Mouse (Mus musculus) hindbrain, embryonic 11.5 days (tissue): ENCODE results near the gene Nhs. TPM values are rescaled to one million over a fixed set of nuclear protein-coding genes. Genes with fewer than 3 reads are reported as not detected.

ENCODE experiments used
- ATAC-seq: fragments of 200-750 bp; cut with Nextera tagmentation; 2 replicates; pipeline ENCODE4 v1.8.0; 2017; ENCODE audit warnings: mild to moderate bottlenecking, moderate TSS enrichment, moderate library complexity; ENCODE audit not compliant: low FRiP score
- DNase-seq: peaks from one replicate; pipeline ENCODE4 v3.0.0-alpha.2; 2015; ENCODE audit warnings: low spot score
- H3K27ac ChIP-seq: fragments of 300-500 bp; sonication (generic); 2 replicates; pipeline ENCODE4 v1.5.1; 2014; ENCODE audit warnings: mild to moderate bottlenecking, low read depth, low read length
- H3K27me3 ChIP-seq: fragments of 300-500 bp; sonication (generic); 2 replicates; pipeline ENCODE4 v1.6.1; 2014; ENCODE audit warnings: mild to moderate bottlenecking, low read length, moderate library complexity, mixed read lengths; ENCODE audit not compliant: control insufficient read depth, insufficient read depth
- H3K36me3 ChIP-seq: fragments of 300-500 bp; sonication (generic); 2 replicates; pipeline ENCODE4 v1.6.1; 2014; ENCODE audit warnings: mild to moderate bottlenecking, low read length, moderate library complexity, mixed read lengths; ENCODE audit not compliant: control insufficient read depth, insufficient read depth
- H3K4me1 ChIP-seq: fragments of 300-500 bp; sonication (generic); replicated peaks from 2 replicates; pipeline ENCODE4 v1.6.1; 2014; ENCODE audit warnings: low read length, mixed read lengths; ENCODE audit not compliant: control insufficient read depth, insufficient read depth
- H3K4me2 ChIP-seq: fragments of 300-500 bp; sonication (generic); replicated peaks from 2 replicates; pipeline ENCODE4 v1.6.1; 2014; ENCODE audit warnings: mild to moderate bottlenecking, low read depth, low read length
- H3K4me3 ChIP-seq: fragments of 300-500 bp; sonication (generic); 2 replicates; pipeline ENCODE4 v1.5.1; 2014; ENCODE audit warnings: low read depth, low read length
- H3K9ac ChIP-seq: fragments of 300-500 bp; sonication (generic); 2 replicates; pipeline ENCODE4 v1.6.1; 2014; ENCODE audit warnings: low read depth, low read length
- H3K9me3 ChIP-seq: fragments of 300-500 bp; sonication (generic); 2 replicates; pipeline ENCODE4 v1.6.1; 2016; ENCODE audit warnings: low read length; ENCODE audit not compliant: control insufficient read depth
- WGBS: fragments of 180-500 bp; shearing (Covaris S2); extraction: QIAGEN DNeasy Blood & Tissue Kit; methylation state at CpG from one replicate; pipeline ENCODE4 v1.1.7; 2014; 5-methylcytosine and 5-hydroxymethylcytosine counted together
- polyA plus RNA-seq: library from polyadenylated mRNA; unstranded; fragments of >200 nt; fragmentation: Nextera tagmentation; extraction: Ambion mirVana; gene quantifications from 2 replicates; pipeline ENCODE4 v1.2.1, GENCODE M21; 2014

Nhs gene
- polyA plus RNA-seq, 1 experiment from 2014 or later: 4.6 TPM

DNA sequence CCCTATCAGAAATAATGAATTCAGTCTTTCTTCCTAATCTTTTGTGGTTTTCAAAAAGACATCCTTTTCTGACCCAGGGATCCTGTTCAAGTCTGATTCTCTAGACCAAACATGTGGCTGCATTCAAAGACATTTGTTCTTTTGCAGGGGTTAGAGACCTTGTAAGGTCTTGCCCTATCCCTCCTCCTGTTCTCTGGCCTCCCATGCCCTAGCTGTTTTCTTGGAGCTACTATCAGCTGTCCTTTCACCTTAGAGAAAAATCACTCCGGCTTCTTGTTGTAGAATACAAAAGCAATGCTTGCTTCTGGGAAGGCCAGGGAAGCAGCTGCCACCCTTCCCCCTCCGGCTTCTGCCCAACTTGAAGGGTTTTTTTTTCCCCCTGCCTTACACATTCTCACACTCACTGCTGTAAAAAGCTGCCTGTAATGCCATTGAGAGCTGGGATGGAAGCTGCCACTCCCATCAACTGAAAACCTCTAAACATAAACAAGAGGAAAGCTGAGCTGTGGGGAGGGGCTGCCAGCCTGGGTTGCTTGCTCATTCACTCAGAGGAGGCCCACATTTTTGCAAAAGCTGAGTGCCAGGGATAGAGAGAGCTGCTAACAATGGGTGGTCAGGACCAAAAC, 162.2 kb downstream of the Nhs start:
- peak overlapping the region; percentile 76 for H3K27ac ChIP-seq
- no peaks in the 10 kb centered on the region for H3K4me1 ChIP-seq
- H3K36me3 ChIP-seq: no peaks in the 10 kb centered on the region
- no peak overlapping the region for H3K4me2 ChIP-seq
- H3K9me3 ChIP-seq: no peaks in the 10 kb centered on the region
- H3K27me3 ChIP-seq: peaks cover 7% of the 10 kb centered on the region
- 30% methylated on average over 2 of the region's 2 CpGs for WGBS
- 0 out of 2 replicates have a peak overlapping the region, but pooled peaks have one; percentile 11 for H3K9ac ChIP-seq
- H3K4me3 ChIP-seq: no peak overlapping the region
- DNase-seq (peak; percentile 37), ATAC-seq (peak; percentile 75)

DNA sequence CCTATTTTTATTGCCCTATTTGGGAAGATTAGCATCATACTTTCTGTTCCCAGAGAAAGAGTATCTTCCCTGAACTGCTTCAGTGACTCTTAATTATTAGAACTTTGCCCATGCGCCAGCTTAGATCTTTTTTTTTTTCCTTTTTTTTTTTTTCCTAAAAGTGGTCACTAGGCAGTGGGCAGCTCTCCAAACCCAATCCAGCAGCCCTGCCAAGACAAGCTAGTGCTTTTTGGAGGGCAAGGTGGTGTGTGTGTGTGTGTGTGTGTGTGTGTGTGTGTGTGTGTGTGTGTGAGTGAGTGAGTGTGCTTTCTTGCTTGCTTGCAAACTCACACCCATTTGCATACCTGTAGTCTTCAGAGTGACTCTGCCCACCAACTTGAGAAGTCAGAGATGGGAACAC, 169.4 kb downstream of the Nhs start:
- Histone ChIP-seq H3K4me2 (no peak overlapping the region), H3K27me3 (peaks cover 6% of the 10 kb centered on the region), H3K27ac (no peak overlapping the region), H3K9me3 (no peaks in the 10 kb centered on the region), H3K4me1 (no peaks in the 10 kb centered on the region), H3K36me3 (no peaks in the 10 kb centered on the region), H3K4me3 (no peak overlapping the region), H3K9ac (no peak overlapping the region)
- ATAC-seq (no peak), DNase-seq (no peak)
- WGBS: 100% methylated on average over 1 of the region's 1 CpGs

DNA sequence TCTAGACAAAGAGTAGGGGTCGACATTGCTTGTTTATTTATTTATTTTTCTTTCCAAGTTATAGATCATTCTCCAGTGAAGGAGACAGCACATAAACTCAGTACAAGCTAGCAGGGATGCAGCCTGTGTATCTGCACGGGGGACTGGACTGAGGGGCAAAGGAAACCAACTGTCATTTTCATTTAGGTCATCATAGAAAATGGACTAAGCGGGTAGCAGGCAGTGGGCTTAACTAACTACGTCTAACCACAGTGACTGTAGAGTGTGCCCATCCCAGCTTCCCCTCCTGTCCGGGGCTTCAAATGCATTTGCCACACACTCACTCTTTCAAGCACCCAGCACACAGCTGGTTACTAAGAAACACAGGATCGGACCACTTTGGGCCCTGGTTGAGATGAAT, 174.6 kb downstream of the Nhs start:
- Histone ChIP-seq H3K9me3 (no peaks in the 10 kb centered on the region), H3K4me1 (no peaks in the 10 kb centered on the region), H3K4me2 (no peak overlapping the region), H3K4me3 (no peak overlapping the region), H3K27ac (no peak overlapping the region), H3K27me3 (peaks cover 4% of the 10 kb centered on the region), H3K9ac (no peak overlapping the region), H3K36me3 (no peaks in the 10 kb centered on the region)
- 69% methylated on average over 6 of the region's 6 CpGs for WGBS
- no peak for ATAC-seq
- no peak for DNase-seq

DNA sequence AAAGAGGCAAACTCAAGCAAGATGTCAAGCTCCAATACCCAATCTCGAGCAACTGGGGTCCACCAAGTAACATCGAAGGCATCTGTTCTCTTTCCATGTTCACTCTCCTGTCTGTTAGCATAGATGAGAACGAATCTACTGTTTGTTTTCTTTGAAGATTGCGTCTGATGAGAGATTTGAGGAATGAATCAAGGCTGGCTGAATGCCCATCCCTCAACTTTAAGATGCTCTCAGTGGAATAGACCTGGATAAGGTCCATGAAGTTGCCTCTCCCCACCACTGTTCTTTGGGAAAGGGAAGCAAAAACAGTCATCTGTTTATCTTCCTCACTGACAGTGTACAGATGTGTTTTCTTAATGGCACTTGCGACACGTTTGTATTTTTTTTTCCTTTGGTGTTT, 178.1 kb downstream of the Nhs start:
- Histone ChIP-seq H3K27me3 (peaks cover 8% of the 10 kb centered on the region; the same call in 1 of the 2 replicates), H3K4me3 (no peak overlapping the region), H3K4me1 (no peaks in the 10 kb centered on the region), H3K9ac (no peak overlapping the region), H3K27ac (no peak overlapping the region), H3K4me2 (no peak overlapping the region), H3K9me3 (no peaks in the 10 kb centered on the region), H3K36me3 (no peaks in the 10 kb centered on the region)
- DNase-seq: no peak
- ATAC-seq: no peak
- WGBS: 78% methylated on average over 6 of the region's 6 CpGs

DNA sequence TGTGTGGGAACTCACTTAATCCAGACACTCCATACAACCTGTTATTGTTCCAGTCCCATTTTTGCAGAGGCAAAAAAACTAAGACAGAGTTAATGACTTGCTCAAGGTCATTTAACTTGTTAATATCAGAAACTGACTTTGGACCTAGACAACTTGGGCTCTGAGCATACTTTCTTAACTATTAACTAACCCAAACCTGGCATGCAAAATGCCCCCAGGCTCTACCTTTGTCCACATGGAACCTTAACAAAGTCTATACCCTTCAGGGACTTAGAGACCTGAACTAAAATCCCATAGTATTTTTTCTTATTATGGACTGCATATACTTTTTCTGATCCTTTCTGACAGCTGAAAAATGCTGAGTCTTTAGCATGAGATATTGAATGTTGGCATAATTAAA, 179.6 kb downstream of the Nhs start:
- Histone ChIP-seq H3K4me2 (no peak overlapping the region), H3K4me3 (no peak overlapping the region), H3K9me3 (no peaks in the 10 kb centered on the region), H3K4me1 (no peaks in the 10 kb centered on the region), H3K27me3 (peaks cover 8% of the 10 kb centered on the region; the same call in 1 of the 2 replicates), H3K36me3 (no peaks in the 10 kb centered on the region), H3K9ac (no peak overlapping the region), H3K27ac (no peak overlapping the region)
- DNase-seq (no peak), ATAC-seq (no peak)

DNA sequence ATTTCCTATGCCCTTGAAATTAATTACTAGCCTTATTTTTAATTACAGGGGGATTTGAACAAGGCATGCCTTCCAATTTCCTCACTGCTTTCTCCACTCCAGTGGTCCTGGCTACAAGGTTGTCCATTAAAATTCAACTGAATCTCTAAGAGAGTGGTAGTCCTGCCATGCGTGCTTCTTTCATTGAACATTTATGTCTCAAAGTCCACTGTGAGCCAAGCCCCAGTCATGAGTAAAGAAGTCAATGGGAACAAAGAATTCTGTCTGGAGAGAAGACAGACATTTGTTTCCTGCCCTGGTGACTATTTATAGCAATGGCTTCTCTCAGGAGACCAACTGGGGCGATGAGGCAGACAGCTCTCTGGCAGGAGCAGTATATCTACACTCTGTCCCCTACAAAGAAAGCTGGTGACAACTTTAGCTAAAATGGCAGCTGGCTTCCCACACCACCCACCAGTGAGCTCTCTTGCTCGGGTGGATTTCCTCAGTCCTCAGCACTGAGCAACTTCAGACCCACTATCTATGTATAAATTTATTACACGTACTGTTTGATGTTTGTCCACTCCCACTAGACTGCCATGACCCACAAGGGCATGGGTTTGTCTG, 182.2 kb downstream of the Nhs start:
- ATAC-seq: no peak
- Histone ChIP-seq H3K36me3 (no peaks in the 10 kb centered on the region), H3K4me1 (no peaks in the 10 kb centered on the region), H3K27ac (no peak overlapping the region), H3K4me2 (no peak overlapping the region), H3K4me3 (no peak overlapping the region), H3K27me3 (peaks cover 8% of the 10 kb centered on the region; the same call in 1 of the 2 replicates), H3K9ac (no peak overlapping the region), H3K9me3 (no peaks in the 10 kb centered on the region)
- WGBS: 72% methylated on average over 4 of the region's 4 CpGs
- DNase-seq: no peak

DNA sequence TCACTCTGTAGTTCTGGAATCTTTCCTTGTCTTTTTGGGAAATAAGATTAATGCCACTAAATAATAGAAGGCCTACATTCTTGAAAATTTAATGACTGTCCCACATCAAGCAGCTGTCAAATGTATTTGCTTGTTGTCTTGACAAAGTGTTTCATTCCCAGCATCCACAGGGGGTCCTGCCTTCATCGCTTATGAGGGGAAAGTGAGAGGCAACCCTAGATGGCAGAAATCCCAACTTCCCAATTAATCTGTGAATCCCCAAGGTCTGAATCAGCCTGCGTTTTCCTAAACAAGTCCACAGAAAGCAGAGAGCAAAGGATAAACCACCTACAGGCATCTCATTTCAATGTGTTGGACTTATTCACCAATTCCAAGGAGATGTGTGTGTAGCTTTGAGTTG, 183.2 kb downstream of the Nhs start:
- Histone ChIP-seq H3K27me3 (peaks cover 8% of the 10 kb centered on the region; the same call in 1 of the 2 replicates), H3K9me3 (no peaks in the 10 kb centered on the region), H3K4me3 (no peak overlapping the region), H3K4me1 (no peaks in the 10 kb centered on the region), H3K4me2 (no peak overlapping the region), H3K36me3 (no peaks in the 10 kb centered on the region), H3K27ac (no peak overlapping the region), H3K9ac (no peak overlapping the region)
- no peak for DNase-seq
- WGBS: 78% methylated on average over 2 of the region's 2 CpGs
- no peak for ATAC-seq

DNA sequence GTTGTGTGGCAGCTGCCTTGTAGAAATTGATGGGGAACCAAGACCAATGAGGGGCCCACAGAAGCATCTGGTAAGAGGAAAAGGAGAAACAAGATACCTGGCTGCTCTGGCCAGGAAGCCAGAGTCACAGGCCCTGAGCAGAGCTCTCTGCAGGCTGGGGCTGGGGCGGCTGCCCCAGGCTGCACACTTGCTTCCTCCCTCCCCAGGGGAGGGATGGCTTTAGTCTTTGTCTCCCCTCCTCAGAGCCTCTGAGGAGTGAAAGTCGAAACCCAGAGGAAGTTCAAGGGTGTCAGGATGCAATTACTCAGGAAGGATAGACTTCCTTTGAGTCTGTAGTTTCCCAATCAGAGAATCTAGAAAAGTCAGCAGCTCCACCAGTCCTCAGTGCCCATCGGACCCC, 186.0 kb downstream of the Nhs start:
- Histone ChIP-seq H3K4me2 (no peak overlapping the region), H3K27ac (no peak overlapping the region), H3K4me1 (no peaks in the 10 kb centered on the region), H3K36me3 (no peaks in the 10 kb centered on the region), H3K9me3 (no peaks in the 10 kb centered on the region), H3K9ac (no peak overlapping the region), H3K4me3 (no peak overlapping the region), H3K27me3 (peaks cover 6% of the 10 kb centered on the region; the same call in 1 of the 2 replicates)
- WGBS: 40% methylated on average over 3 of the region's 3 CpGs
- ATAC-seq (no peak), DNase-seq (no peak)

DNA sequence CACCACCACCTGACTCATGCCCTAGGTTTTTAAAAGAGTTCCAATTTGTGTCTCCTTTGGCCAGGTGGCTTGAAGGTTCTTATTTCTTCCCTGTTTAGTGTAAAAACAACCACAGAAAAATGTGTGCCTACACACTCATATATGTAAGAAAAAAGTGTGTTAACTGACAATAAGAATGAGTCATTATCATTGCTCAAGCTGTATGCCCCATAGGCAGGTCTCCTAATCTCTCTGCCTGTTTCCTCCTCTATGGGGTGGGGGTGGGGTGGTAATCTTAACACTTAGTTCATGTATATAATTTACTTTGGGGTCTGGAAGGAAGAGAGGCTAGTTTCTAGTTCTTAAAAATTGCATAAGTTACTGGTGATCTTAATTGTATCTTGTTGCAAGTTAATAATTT, 186.8 kb downstream of the Nhs start:
- H3K4me1 ChIP-seq: no peaks in the 10 kb centered on the region
- H3K27ac ChIP-seq: no peak overlapping the region

More for the DNA sequence above, 186.8 kb downstream of the Nhs start:
- H3K36me3 ChIP-seq: no peaks in the 10 kb centered on the region
- H3K4me2 ChIP-seq: no peak overlapping the region
- DNase-seq: no peak
- H3K9ac ChIP-seq: no peak overlapping the region
- H3K4me3 ChIP-seq: no peak overlapping the region
- H3K27me3 ChIP-seq: peaks cover 5% of the 10 kb centered on the region; the same call in 1 of the 2 replicates
- H3K9me3 ChIP-seq: no peaks in the 10 kb centered on the region
- ATAC-seq: no peak
